Mouse (Mus musculus) frontal cortex, postnatal 14 days (tissue): ENCODE data around the gene Phgr1.

Source experiments
- DNase-seq, 2 experiments: peaks; one replicate each; pipeline ENCODE4 v3.0.0; 2022; ENCODE audit warnings: low spot score in 2 of 2

Gene Phgr1

GRCm38 (mm10) chr2:118822800-118823199 is 50.2 kb downstream of the Phgr1 start:
- no peak for DNase-seq

GRCm38 (mm10) chr2:118824396-118824795 is 51.8 kb downstream of the Phgr1 start:
- no peak for DNase-seq
